Mouse (Mus musculus) heart, postnatal 0 days (tissue): ENCODE measurements around the gene Zfp943. TPM values are rescaled to one million over a fixed set of nuclear protein-coding genes. Genes with fewer than 3 reads are reported as not detected.
"Not testable (repeated sequence)": the region's sequence is repeated elsewhere in the genome, so short reads cannot be mapped to it uniquely, and the experiment has no call there.

Experiments
- ATAC-seq: fragments of 200-750 bp; cut with Nextera tagmentation; 2 replicates; pipeline ENCODE4 v1.8.0; 2017; ENCODE audit warnings: low read depth, moderate number of reproducible peaks, moderate library complexity; ENCODE audit not compliant: insufficient read depth
- DNase-seq: peaks from one replicate; pipeline ENCODE4 v3.0.0-alpha.2; 2016; ENCODE audit warnings: low spot score
- H3K27ac ChIP-seq: fragments of 300-500 bp; sonication (generic); 2 replicates; pipeline ENCODE4 v1.5.1; 2014; ENCODE audit warnings: low read depth, mild to moderate bottlenecking
- H3K27me3 ChIP-seq: fragments of 300-500 bp; sonication (generic); 2 replicates; pipeline ENCODE4 v1.6.1; 2014; ENCODE audit warnings: low read length, mixed read lengths; ENCODE audit not compliant: control insufficient read depth, insufficient read depth
- H3K36me3 ChIP-seq: fragments of 300-500 bp; sonication (generic); replicated peaks from 2 replicates; pipeline ENCODE4 v1.6.1; 2014; ENCODE audit warnings: low read length, mixed read lengths; ENCODE audit not compliant: control insufficient read depth, insufficient read depth
- H3K4me1 ChIP-seq: fragments of 300-500 bp; sonication (generic); 2 replicates; pipeline ENCODE4 v1.6.1; 2014; ENCODE audit warnings: antibody characterized with exemption; ENCODE audit not compliant: control insufficient read depth, insufficient read depth
- H3K4me2 ChIP-seq: fragments of 300-500 bp; sonication (generic); 2 replicates; pipeline ENCODE4 v1.6.1; 2014; ENCODE audit warnings: low read depth, mild to moderate bottlenecking, low read length, moderate library complexity
- H3K4me3 ChIP-seq: fragments of 300-500 bp; sonication (generic); 2 replicates; pipeline ENCODE4 v1.5.1; 2014; ENCODE audit warnings: low read depth, low read length
- H3K9ac ChIP-seq: fragments of 300-500 bp; sonication (generic); replicated peaks from 2 replicates; pipeline ENCODE4 v1.6.1; 2014; ENCODE audit warnings: low read depth, low read length, mixed read lengths
- H3K9me3 ChIP-seq: fragments of 300-500 bp; sonication (generic); replicated peaks from 2 replicates; pipeline ENCODE4 v1.6.1; 2016; ENCODE audit warnings: low read length; ENCODE audit not compliant: control insufficient read depth
- CTCF ChIP-seq: IDR thresholded peaks from 2 replicates; pipeline ENCODE4 v1.5.1; 2016; ENCODE audit warnings: antibody characterized with exemption, control low read depth, low read depth
- EP300 ChIP-seq: IDR thresholded peaks from 2 replicates; pipeline ENCODE4 v1.6.1; 2016; ENCODE audit warnings: antibody characterized with exemption, low read depth
- WGBS: fragments of 180-500 bp; shearing (Covaris S2); extraction: QIAGEN DNeasy Blood & Tissue Kit; methylation state at CpG from one replicate; pipeline ENCODE4 v1.1.7; 2014; 5-methylcytosine and 5-hydroxymethylcytosine counted together
- polyA plus RNA-seq: library from polyadenylated mRNA; unstranded; fragments of >200 nt; fragmentation: Nextera tagmentation; extraction: Ambion mirVana; gene quantifications from 2 replicates; pipeline ENCODE4 v1.2.1, GENCODE M21; 2015
- total RNA-seq: library from RNA; depleted of rRNA; stranded (reverse); fragments of >200 nt; gene quantifications from 2 replicates; pipeline ENCODE4 v1.2.3, GENCODE M21; 2014; ENCODE audit warnings: low replicate concordance; rRNA removed

The Zfp943 gene
- total RNA-seq (12.8 and 14.1 TPM in 2 replicates), polyA plus RNA-seq (15.1 and 15.3 TPM in 2 replicates)

- DNase-seq (peak; percentile 46), ATAC-seq (peak; percentile 96)
- not testable (repeated sequence) for H3K36me3 ChIP-seq, H3K9me3 ChIP-seq, H3K27me3 ChIP-seq
- peak within 1 kb of the TSS; percentile 74 for H3K9ac ChIP-seq
- peak within 1 kb of the TSS; percentile 90 for H3K4me3 ChIP-seq
- peak within 1 kb of the TSS; percentile 94 for H3K27ac ChIP-seq
- peaks cover 14% of the 10 kb centered on the region; the same call in 1 of the 2 replicates for H3K4me1 ChIP-seq
- under 1% methylated on average over 40 of the region's 55 CpGs for WGBS
- H3K4me2 ChIP-seq: peak within 1 kb of the TSS; percentile 63
Measured at GRCm38 (mm10) chr17:21962107-21962907, at the start of gene Zfp943, which contains the start of gene Zfp942. Zfp943 (plus strand) TSS chr17:21962552. Zfp942 (minus strand) TSS chr17:21962464.

- no peak for ATAC-seq
- 45% methylated on average over 4 of the region's 4 CpGs for WGBS
- H3K9ac ChIP-seq: no peak overlapping the region
Measured at GRCm38 (mm10) chr17:21963302-21963701, 950 bp downstream of the Zfp943 start.

GRCm38 (mm10) chr17:22035594-22035993 lies 73.2 kb downstream of the Zfp943 start:
- not testable (repeated sequence) for H3K4me2 ChIP-seq, ATAC-seq, H3K4me3 ChIP-seq, H3K9ac ChIP-seq, H3K27ac ChIP-seq, H3K4me1 ChIP-seq, H3K27me3 ChIP-seq, DNase-seq, H3K9me3 ChIP-seq, H3K36me3 ChIP-seq
- WGBS: 32% methylated on average over 1 of the region's 1 CpGs
- peak; percentile 53 for TF ChIP-seq CTCF

More at GRCm38 (mm10) chr17:21963302-21963701, 950 bp downstream of the Zfp943 start:
- H3K4me1 ChIP-seq: peaks cover 14% of the 10 kb centered on the region; the same call in 1 of the 2 replicates
- DNase-seq: no peak
- no peak overlapping the region for H3K27ac ChIP-seq
- H3K4me3 ChIP-seq: peak overlapping the region; percentile 90
- H3K27me3 ChIP-seq: no peaks in the 10 kb centered on the region
- peak overlapping the region; percentile 63 for H3K4me2 ChIP-seq
- TF ChIP-seq CTCF (no peak), EP300 (no peak)
- no peaks in the 10 kb centered on the region for H3K9me3 ChIP-seq
- no peaks in the 10 kb centered on the region for H3K36me3 ChIP-seq

GRCm38 (mm10) chr17:22049403-22049802 lies 87.1 kb downstream of the Zfp943 start:
- TF ChIP-seq CTCF: no peak
- TF ChIP-seq EP300: no peak
- no peaks in the 10 kb centered on the region for H3K36me3 ChIP-seq
- no peak overlapping the region for H3K9ac ChIP-seq
- no peak overlapping the region for H3K27ac ChIP-seq
- no peak for DNase-seq
- no peaks in the 10 kb centered on the region for H3K4me1 ChIP-seq
- H3K9me3 ChIP-seq: no peaks in the 10 kb centered on the region; the same call in 1 of the 2 replicates
- no peak for ATAC-seq
- H3K4me2 ChIP-seq: no peak overlapping the region
- no peaks in the 10 kb centered on the region for H3K27me3 ChIP-seq
- H3K4me3 ChIP-seq: no peak overlapping the region
- 57% methylated on average over 2 of the region's 2 CpGs for WGBS

- DNase-seq (no peak), ATAC-seq (no peak)
- Histone ChIP-seq H3K4me1 (no peaks in the 10 kb centered on the region), H3K36me3 (no peaks in the 10 kb centered on the region), H3K27ac (no peak overlapping the region), H3K27me3 (no peaks in the 10 kb centered on the region), H3K4me3 (no peak overlapping the region), H3K4me2 (no peak overlapping the region), H3K9me3 (no peaks in the 10 kb centered on the region; the same call in 1 of the 2 replicates), H3K9ac (no peak overlapping the region)
- TF ChIP-seq CTCF (no peak), EP300 (no peak)
- 51% methylated on average over 2 of the region's 2 CpGs for WGBS
Measured at GRCm38 (mm10) chr17:22053211-22053610, 90.9 kb downstream of the Zfp943 start.
